Mouse (Mus musculus): ENCODE data around the gene Uhrf1.
A peak's percentile ranks its signal among the peaks of the same experiment; 100 is the strongest.

Uhrf1 gene

GRCm38 (mm10) chr17:56300186-56300585 is 2.9 kb upstream of the Uhrf1 start, which contains the start of gene Arrdc5:
Gene Arrdc5, minus strand, starts transcription at chr17:56300286.
- DNase-seq (ENCODE audit: low read depth, low spot score), result no peak

- DNase-seq (ENCODE audit: low read depth, low spot score), result no peak
Observed at GRCm38 (mm10) chr17:56302363-56302996, 641 bp upstream of the Uhrf1 start.

GRCm38 (mm10) chr17:56303847-56304586 is 896 bp downstream of the Uhrf1 start:
- peak; percentile 94 for DNase-seq (ENCODE audit: low read depth, low spot score)

DNA sequence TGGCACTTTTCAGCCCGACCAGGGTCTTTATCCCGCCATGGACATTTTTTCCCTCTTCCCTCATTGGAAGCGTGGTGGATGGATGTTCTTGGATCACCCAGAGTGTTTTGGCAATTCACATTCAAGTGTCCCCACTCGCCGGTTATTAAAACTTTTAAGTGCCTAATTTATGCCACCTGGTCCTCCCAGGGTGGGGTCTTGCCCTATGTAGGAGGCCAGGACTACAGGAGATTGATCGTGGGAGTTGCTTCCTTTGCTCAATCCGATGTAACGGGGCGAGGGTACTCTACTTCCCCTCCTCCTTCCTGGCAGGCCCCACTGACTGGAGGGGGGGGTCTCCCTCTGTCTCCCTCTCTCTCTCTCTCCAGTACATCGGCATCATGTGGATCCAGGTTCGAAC is 1.6 kb downstream of the Uhrf1 start:
- no peak for DNase-seq (ENCODE audit: low read depth, low spot score)

- DNase-seq (ENCODE audit: low read depth, low spot score), result no peak
Observed at GRCm38 (mm10) chr17:56305156-56305555, 2.0 kb downstream of the Uhrf1 start.

DNA sequence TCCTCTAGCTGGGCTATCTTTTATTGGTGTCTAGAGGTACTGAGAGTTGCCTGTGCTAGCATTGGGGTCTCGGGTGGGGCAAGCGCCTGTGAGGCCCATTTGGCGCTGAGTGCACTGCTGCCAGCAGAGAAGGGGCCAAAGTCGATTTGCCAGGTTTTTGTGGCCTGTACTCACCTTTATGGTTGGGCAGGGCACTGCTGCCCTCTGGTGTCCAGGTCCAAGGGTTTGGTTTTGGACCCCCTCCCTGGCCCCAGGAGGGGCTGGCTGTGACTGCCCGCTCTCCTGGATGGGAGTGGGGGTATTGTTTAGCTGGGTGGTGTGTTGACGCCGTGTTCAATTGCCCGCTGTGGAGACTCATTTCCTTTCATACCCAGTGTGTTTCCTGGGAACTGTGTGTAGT is 2.7 kb downstream of the Uhrf1 start:
- DNase-seq (ENCODE audit: low read depth, low spot score), result no peak

GRCm38 (mm10) chr17:56308088-56308487 is 5.0 kb downstream of the Uhrf1 start:
- DNase-seq (ENCODE audit: low read depth, low spot score), result no peak

DNA sequence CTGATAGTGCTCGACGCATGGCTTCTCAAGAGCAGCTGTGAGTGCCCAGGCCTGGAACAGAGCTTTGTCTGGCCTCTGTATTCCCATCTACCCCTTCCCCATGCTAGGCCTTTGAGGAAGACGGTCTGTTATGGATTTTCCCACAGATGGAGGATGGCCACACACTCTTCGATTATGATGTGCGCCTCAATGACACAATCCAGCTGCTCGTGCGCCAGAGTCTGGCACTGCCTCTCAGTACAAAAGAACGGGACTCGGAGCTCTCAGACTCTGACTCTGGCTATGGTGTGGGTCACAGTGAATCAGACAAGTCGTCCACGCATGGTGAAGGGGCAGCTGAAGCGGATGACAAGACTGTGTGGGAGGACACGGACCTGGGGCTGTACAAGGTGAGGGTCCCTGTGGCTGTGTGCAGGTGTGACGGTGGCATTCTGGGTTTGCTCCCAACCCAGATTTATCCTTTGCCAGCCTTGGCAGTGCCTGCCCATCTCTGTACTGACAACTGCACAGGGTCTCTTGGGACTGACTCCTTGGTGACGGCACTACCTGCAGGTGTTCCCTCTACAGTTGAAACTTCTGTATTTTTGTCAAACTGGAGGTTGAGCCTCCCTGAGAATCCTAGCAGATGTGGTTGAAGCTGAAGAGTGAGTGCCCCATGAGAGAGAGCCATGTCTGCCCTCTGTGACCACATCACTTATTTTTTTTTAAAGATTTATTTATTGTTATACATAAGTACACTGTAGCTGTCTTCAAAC is 6.2 kb downstream of the Uhrf1 start:
- DNase-seq (ENCODE audit: low read depth, low spot score), result no peak

GRCm38 (mm10) chr17:56324419-56324818 is 21.3 kb downstream of the Uhrf1 start:
- no peak for DNase-seq (ENCODE audit: low read depth, low spot score)

- DNase-seq (ENCODE audit: low read depth, low spot score), result peak; percentile 97
Observed at GRCm38 (mm10) chr17:56325450-56326152, 22.5 kb downstream of the Uhrf1 start, which contains the start of gene Kdm4b. Gene Kdm4b, plus strand, starts transcription at chr17:56326062.

DNA sequence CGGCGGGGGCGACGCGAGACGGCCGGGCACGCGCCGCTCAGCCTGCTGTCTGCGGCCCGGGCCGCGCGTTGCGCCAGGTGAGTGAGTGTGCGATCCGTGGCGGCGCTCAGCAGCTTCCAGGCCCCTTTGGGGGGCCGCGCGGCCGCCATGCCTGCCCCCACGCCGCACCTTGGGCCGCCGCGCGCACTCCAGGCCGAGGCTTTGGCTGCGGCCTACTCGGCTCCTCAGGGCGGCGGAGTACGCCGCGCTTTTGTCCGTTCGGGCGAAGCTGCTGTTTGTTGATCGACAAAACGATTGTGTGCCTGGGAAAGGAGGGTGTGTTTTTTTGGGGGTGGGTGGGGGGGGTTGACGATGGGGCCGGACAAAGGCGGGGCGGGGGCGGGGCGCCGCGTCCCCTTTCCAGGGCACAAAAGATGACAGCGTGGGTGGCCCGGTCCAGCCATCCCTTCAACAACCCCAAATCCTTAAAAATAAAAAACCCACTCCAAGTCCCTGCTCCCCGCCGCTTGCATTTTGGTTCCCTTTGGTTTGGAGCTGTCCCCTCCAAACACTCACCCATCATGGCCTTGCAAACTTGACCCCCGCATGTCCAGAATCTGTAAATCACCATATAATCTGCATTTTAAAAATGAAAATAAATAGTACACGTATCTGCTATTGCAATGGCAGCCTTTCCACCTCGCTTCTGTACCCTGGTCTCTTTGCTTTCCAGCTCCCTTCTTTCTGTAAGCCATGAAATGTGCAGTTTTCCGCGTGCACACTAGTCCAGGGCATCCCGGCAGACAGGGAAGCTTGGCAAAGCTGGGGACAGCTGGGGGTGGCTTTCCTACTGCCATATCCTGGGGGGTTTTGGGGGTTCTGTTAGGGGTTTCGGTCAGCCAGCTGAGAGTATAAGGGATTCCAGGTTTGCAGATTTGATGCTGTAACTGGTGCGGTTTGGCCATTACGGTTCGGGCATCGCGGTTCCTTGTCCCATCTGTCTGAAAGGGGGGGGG is 23.3 kb downstream of the Uhrf1 start:
- DNase-seq (ENCODE audit: low read depth, low spot score), result no peak

DNA sequence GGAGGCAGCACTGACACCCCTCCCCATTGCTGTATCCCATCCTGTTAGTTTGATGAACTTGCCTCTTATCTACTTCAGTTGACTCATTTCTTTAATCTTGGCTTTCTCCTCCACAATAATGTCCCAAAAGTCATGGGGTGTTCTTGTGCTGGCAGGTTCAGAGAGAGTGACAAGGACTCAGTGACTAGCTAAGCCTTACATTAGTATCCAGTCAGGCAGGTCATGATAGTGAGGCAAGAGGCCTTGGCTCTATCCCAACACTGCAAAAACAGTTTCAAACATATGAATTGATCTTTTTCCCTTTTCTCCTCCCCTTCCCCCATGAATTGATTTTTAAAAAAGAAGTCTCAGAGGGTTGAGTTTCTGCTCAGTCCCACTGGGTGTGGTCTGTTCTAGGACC is 26.1 kb downstream of the Uhrf1 start:
- DNase-seq (ENCODE audit: low read depth, low spot score), result no peak

DNA sequence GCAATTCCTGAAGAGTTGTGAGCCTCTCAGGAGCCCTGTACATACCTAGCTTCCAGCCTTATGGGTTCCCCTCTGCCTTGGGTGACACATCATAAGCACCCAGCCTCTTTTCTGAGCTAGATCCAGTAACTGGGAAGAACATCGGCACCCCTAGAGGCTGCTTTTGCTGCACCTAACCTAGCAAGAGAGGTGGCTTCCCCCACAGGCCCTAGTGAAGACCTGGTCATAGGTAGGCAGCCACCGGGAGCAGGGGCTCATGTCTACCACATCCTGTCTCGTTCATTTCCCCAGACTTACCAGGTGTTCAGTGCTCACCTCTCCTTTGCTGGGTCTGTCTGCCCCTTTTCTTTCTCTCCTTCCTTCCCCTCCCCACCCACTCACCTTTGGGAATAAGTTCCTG is 27.2 kb downstream of the Uhrf1 start:
- DNase-seq (ENCODE audit: low read depth, low spot score), result no peak

GRCm38 (mm10) chr17:56331256-56331655 is 28.1 kb downstream of the Uhrf1 start:
- no peak for DNase-seq (ENCODE audit: low read depth, low spot score)

- DNase-seq (ENCODE audit: low read depth, low spot score), result no peak
Observed at GRCm38 (mm10) chr17:56332987-56333386, 29.9 kb downstream of the Uhrf1 start.

GRCm38 (mm10) chr17:56337190-56337589 is 34.1 kb downstream of the Uhrf1 start:
- no peak for DNase-seq (ENCODE audit: low read depth, low spot score)

DNA sequence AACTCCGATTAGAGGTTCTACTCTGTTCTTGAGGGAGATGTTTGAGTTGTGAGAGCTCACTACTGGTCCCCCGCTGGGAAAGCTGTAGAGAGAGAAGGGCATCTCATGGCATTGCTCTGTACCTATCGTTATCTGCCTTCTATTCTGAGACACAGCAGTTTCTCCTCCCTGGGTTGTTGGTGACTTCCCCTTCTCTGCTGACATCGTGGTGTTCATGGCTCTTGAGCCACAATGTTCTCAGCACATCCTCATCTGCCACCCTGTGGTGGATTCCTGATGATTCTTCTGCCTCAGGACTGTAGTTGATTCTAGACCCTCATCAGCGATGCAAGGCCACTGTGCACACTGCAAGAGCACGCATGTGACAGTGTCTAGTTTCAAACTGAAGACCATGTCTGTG is 34.7 kb downstream of the Uhrf1 start:
- DNase-seq (ENCODE audit: low read depth, low spot score), result no peak

GRCm38 (mm10) chr17:56338909-56339308 is 35.8 kb downstream of the Uhrf1 start:
- DNase-seq (ENCODE audit: low read depth, low spot score), result no peak

- DNase-seq (ENCODE audit: low read depth, low spot score), result no peak
Observed at GRCm38 (mm10) chr17:56340717-56341116, 37.6 kb downstream of the Uhrf1 start.

GRCm38 (mm10) chr17:56343466-56343865 is 40.3 kb downstream of the Uhrf1 start:
- DNase-seq (ENCODE audit: low read depth, low spot score), result no peak

- DNase-seq (ENCODE audit: low read depth, low spot score), result no peak
Observed at GRCm38 (mm10) chr17:56345364-56345763, 42.2 kb downstream of the Uhrf1 start.
